Mouse (Mus musculus): ENCODE results near the gene Gh. TPM values are rescaled to one million over a fixed set of nuclear protein-coding genes. Genes with fewer than 3 reads are reported as not detected.

Gene Gh
- polyA plus RNA-seq, 1 experiment from 2014 or later: not detected

Other genes starting within 250 kb of the Gh start
- 13.0 and 13.2 TPM in 2 replicates for gene Taco1, start 235.8 kb downstream of the Gh start, polyA plus RNA-seq (2015; fragmentation: Nextera tagmentation; extraction: Ambion mirVana)
- gene Map3k3, start 217.3 kb downstream of the Gh start, polyA plus RNA-seq (2015; fragmentation: Nextera tagmentation; extraction: Ambion mirVana): 12.7 and 22.6 TPM in 2 replicates
- gene Gm10840, start 141.0 kb downstream of the Gh start, polyA plus RNA-seq (2015; fragmentation: Nextera tagmentation; extraction: Ambion mirVana): not detected in 2 replicates
- gene Limd2, start 141.0 kb downstream of the Gh start, polyA plus RNA-seq (2015; fragmentation: Nextera tagmentation; extraction: Ambion mirVana): 207 and 214 TPM in 2 replicates
- gene Strada, start 99.7 kb downstream of the Gh start, polyA plus RNA-seq (2015; fragmentation: Nextera tagmentation; extraction: Ambion mirVana): 32.1 and 33.3 TPM in 2 replicates
- 96.0 and 101 TPM in 2 replicates for gene Ccdc47, start 85.5 kb downstream of the Gh start, polyA plus RNA-seq (2015; fragmentation: Nextera tagmentation; extraction: Ambion mirVana)
- 81.5 and 88.1 TPM in 2 replicates for gene Ddx42, start 84.9 kb downstream of the Gh start, polyA plus RNA-seq (2015; fragmentation: Nextera tagmentation; extraction: Ambion mirVana)
- gene Ftsj3, start 45.8 kb downstream of the Gh start, polyA plus RNA-seq (2015; fragmentation: Nextera tagmentation; extraction: Ambion mirVana): 60.5 and 60.7 TPM in 2 replicates
- gene Psmc5, start 45.7 kb downstream of the Gh start, polyA plus RNA-seq (2015; fragmentation: Nextera tagmentation; extraction: Ambion mirVana): 312 and 314 TPM in 2 replicates
- 55.0 and 59.0 TPM in 2 replicates for gene Smarcd2, start 28.9 kb downstream of the Gh start, polyA plus RNA-seq (2015; fragmentation: Nextera tagmentation; extraction: Ambion mirVana)
- gene Tcam1, start 25.2 kb downstream of the Gh start, polyA plus RNA-seq (2015; fragmentation: Nextera tagmentation; extraction: Ambion mirVana): 0.81 and 1.0 TPM in 2 replicates
- gene Cd79b, start 12.9 kb upstream of the Gh start, polyA plus RNA-seq (2015; fragmentation: Nextera tagmentation; extraction: Ambion mirVana): 6.9 and 7.2 TPM in 2 replicates
- gene Scn4a, start 51.4 kb upstream of the Gh start, polyA plus RNA-seq (2015; fragmentation: Nextera tagmentation; extraction: Ambion mirVana): 0.41 and 0.47 TPM in 2 replicates
- gene Prr29, start 63.6 kb upstream of the Gh start, polyA plus RNA-seq (2015; fragmentation: Nextera tagmentation; extraction: Ambion mirVana): 0.36 and 0.39 TPM in 2 replicates
- gene Icam2, start 86.2 kb upstream of the Gh start, polyA plus RNA-seq (2015; fragmentation: Nextera tagmentation; extraction: Ambion mirVana): 87.8 and 95.9 TPM in 2 replicates
- 5.4 and 6.8 TPM in 2 replicates for gene Ern1, start 186.0 kb upstream of the Gh start, polyA plus RNA-seq (2015; fragmentation: Nextera tagmentation; extraction: Ambion mirVana)